Comparison of ENCODE assay signal across 22 mouse cellular contexts in genomic region chr2:68243879-68244553, GRCm38 (mm10).
A peak's percentile ranks its signal among the peaks of the same experiment; 100 is the strongest.
DNase-seq lines count a peak whose midpoint lies in the region; ATAC-seq and TF ChIP-seq lines count a peak whose summit lies in the region.
"Had no signal": no experiment of that assay in that cellular context is flagged by ENCODE, and none has a peak within 500 bp of the region (broad histone marks: within the 10 kb centered on the region; RNA-seq: fewer than 3 reads in every experiment).

No protein-coding gene starts in this region.

- TF ChIP-seq CTCF in lung, postnatal 0 days (IDR thresholded peaks at IDR 0.05): no peak
- TF ChIP-seq CTCF in lung, adult 2 months (IDR thresholded peaks at IDR 0.05; ENCODE audit: insufficient read depth, low read length): no peak

- H3K4me2 ChIP-seq in heart, embryonic 14.5 days (ENCODE audit: low read length): no peak overlapping the region
- no peak overlapping the region for H3K4me2 ChIP-seq in lung, postnatal 0 days (replicated peaks; ENCODE audit: low read depth, low read length)
- no peak overlapping the region for H3K4me2 ChIP-seq in limb, embryonic 11.5 days (ENCODE audit: low read depth, severe bottlenecking)
- H3K4me2 ChIP-seq: heart, embryonic 11.5 days; liver, embryonic 11.5 days; stomach, embryonic 15.5 days had no signal

- TF ChIP-seq EP300 in lung, postnatal 0 days (IDR thresholded peaks at IDR 0.05): no peak

- no peak for TF ChIP-seq POLR2A in lung, adult 2 months (IDR thresholded peaks at IDR 0.05; ENCODE audit: borderline replicate concordance, extremely low read depth, low read depth, low read length)

- H3K27me3 ChIP-seq in heart, embryonic 14.5 days (ENCODE audit: control insufficient read depth, insufficient read depth, low read length): no peaks in the 10 kb centered on the region
- no peaks in the 10 kb centered on the region for H3K27me3 ChIP-seq in lung, postnatal 0 days (replicated peaks; ENCODE audit: insufficient read depth, low read length)
- H3K27me3 ChIP-seq in limb, embryonic 11.5 days (ENCODE audit: control insufficient read depth, insufficient read depth, low read length): no peaks in the 10 kb centered on the region
- H3K27me3 ChIP-seq: stomach, embryonic 15.5 days had no signal

- DNase-seq in embryo, embryonic 10.5 days (ENCODE audit: low spot score): peak; percentile 21
- DNase-seq in embryo, embryonic 9.5 days (ENCODE audit: extremely low spot score): no peak
- no peak for DNase-seq in heart, adult 11 months
- no peak for DNase-seq in lung, postnatal 0 days (ENCODE audit: low spot score)
- DNase-seq in lung, adult 2 months: no peak
- peak; percentile 44 for DNase-seq in limb, embryonic 11.5 days (ENCODE audit: low spot score)
- DNase-seq in c-Kit-positive CD71-positive TER-119-positive erythroid progenitor cells, embryonic 14.5 days (ENCODE audit: low spot score): no peak
- DNase-seq: adrenal gland, adult 8-10 months; cerebellum, adult 18-20 months; cerebellum, postnatal 14 days; gastrocnemius, postnatal 36 days; left cerebral cortex, postnatal 4 days; liver, postnatal 0 days; thymus, adult 2 months had no signal

- peaks cover 9 to 27% of the 10 kb centered on the region in 2 experiments for H3K4me1 ChIP-seq in heart, embryonic 14.5 days (ENCODE audit: control insufficient read depth in 2 of 2, insufficient read depth in 2 of 2, low read length in 2 of 2)
- H3K4me1 ChIP-seq in lung, postnatal 0 days (ENCODE audit: insufficient read depth, low read depth, low read length): 0 out of 2 replicates have a peak, but pooled peaks cover 3% of the 10 kb centered on the region
- H3K4me1 ChIP-seq in lung, adult 2 months (ENCODE audit: control insufficient read depth, insufficient read depth, low read length): no peaks in the 10 kb centered on the region
- H3K4me1 ChIP-seq in limb, embryonic 11.5 days (ENCODE audit: control insufficient read depth, insufficient read depth, low read length): peaks cover 5% of the 10 kb centered on the region
- H3K4me1 ChIP-seq: stomach, embryonic 15.5 days had no signal

- H3K4me3 ChIP-seq in heart, embryonic 14.5 days (ENCODE audit: control insufficient read depth in 1 of 2, insufficient read depth in 1 of 2, low read depth in 1 of 2, low read length in 2 of 2): no peak overlapping the region
- no peak overlapping the region for H3K4me3 ChIP-seq in lung, postnatal 0 days (ENCODE audit: low read depth, low read length)
- H3K4me3 ChIP-seq in lung, adult 2 months (replicated peaks; ENCODE audit: extremely low read depth, low read depth, low read length): no peak overlapping the region
- H3K4me3 ChIP-seq in limb, embryonic 11.5 days (ENCODE audit: low read depth, low read length): no peak overlapping the region
- H3K4me3 ChIP-seq: stomach, embryonic 15.5 days had no signal

- no peaks in the 10 kb centered on the region for H3K9me3 ChIP-seq in heart, embryonic 14.5 days (ENCODE audit: control insufficient read depth, low read length)
- no peaks in the 10 kb centered on the region for H3K9me3 ChIP-seq in lung, postnatal 0 days (ENCODE audit: low read length)
- H3K9me3 ChIP-seq in limb, embryonic 11.5 days (ENCODE audit: control insufficient read depth, low read length): no peaks in the 10 kb centered on the region
- H3K9me3 ChIP-seq: stomach, embryonic 15.5 days had no signal

- H3K9ac ChIP-seq in heart, embryonic 14.5 days (ENCODE audit: low read length): no peak overlapping the region
- no peak overlapping the region for H3K9ac ChIP-seq in lung, postnatal 0 days (replicated peaks; ENCODE audit: low read depth)
- H3K9ac ChIP-seq in limb, embryonic 11.5 days (ENCODE audit: low read length): no peak overlapping the region
- H3K9ac ChIP-seq: liver, postnatal 0 days; stomach, embryonic 15.5 days had no signal

- peaks cover 23% of the 10 kb centered on the region for H3K36me3 ChIP-seq in heart, embryonic 14.5 days (ENCODE audit: control insufficient read depth, insufficient read depth, low read length)
- no peaks in the 10 kb centered on the region for H3K36me3 ChIP-seq in lung, postnatal 0 days (ENCODE audit: insufficient read depth, low read length)
- no peaks in the 10 kb centered on the region for H3K36me3 ChIP-seq in limb, embryonic 11.5 days (ENCODE audit: control insufficient read depth, insufficient read depth, low read length)
- H3K36me3 ChIP-seq: stomach, embryonic 15.5 days had no signal

- peak overlapping the region; percentile 5 to 30; a peak in 3 of 4 replicates for H3K27ac ChIP-seq in heart, embryonic 14.5 days (replicated peaks in 1 of 2; ENCODE audit: control insufficient read depth in 1 of 2, insufficient read depth in 1 of 2, low read depth in 2 of 2, low read length in 2 of 2)
- no peak overlapping the region for H3K27ac ChIP-seq in lung, postnatal 0 days (ENCODE audit: low read length)
- H3K27ac ChIP-seq in limb, embryonic 11.5 days (replicated peaks; ENCODE audit: low read depth, low read length): no peak overlapping the region
- H3K27ac ChIP-seq: hindbrain, postnatal 0 days; macrophage; stomach, embryonic 15.5 days had no signal

- no peak for ATAC-seq in heart, embryonic 14.5 days (ENCODE audit: insufficient number of reproducible peaks, insufficient read depth, low FRiP score, low read depth)
- ATAC-seq in lung, postnatal 0 days: peak; percentile 23; the same call in 1 of the 2 replicates
- ATAC-seq in limb, embryonic 11.5 days (ENCODE audit: insufficient number of reproducible peaks, low FRiP score, low TSS enrichment, low read depth): no peak
- ATAC-seq: hindbrain, postnatal 0 days; intestine, embryonic 16.5 days; liver, postnatal 0 days; midbrain, embryonic 16.5 days had no signal

- 40% methylated on average over 12 of the region's 12 CpGs for WGBS in heart, embryonic 14.5 days
- WGBS in lung, postnatal 0 days: 48% methylated on average over 12 of the region's 12 CpGs
- 56% methylated on average over 12 of the region's 12 CpGs for WGBS in lung, adult 2 months
- 43% methylated on average over 12 of the region's 12 CpGs for WGBS in limb, embryonic 11.5 days

Comparison
In these comparisons a context has a peak if more than half of its experiments do, and no peak if none do; other contexts are left out.
1. DNase-seq: peak in embryo, embryonic 10.5 days (single experiment) and limb, embryonic 11.5 days (single experiment); none in embryo, embryonic 9.5 days (single experiment), heart, adult 11 months (single experiment), lung, postnatal 0 days (single experiment), lung, adult 2 months (single experiment) and c-Kit-positive CD71-positive TER-119-positive erythroid progenitor cells, embryonic 14.5 days (single experiment).
2. H3K27ac ChIP-seq: peak in heart, embryonic 14.5 days (2 of 2); none in lung, postnatal 0 days (single experiment) and limb, embryonic 11.5 days (single experiment).